Mouse (Mus musculus) layer of hippocampus, adult 18-20 months (tissue): ENCODE results near the gene Pld2. TPM values are rescaled to one million over a fixed set of nuclear protein-coding genes. Genes with fewer than 3 reads are reported as not detected.
A peak's percentile ranks its signal among the peaks of the same experiment; 100 is the strongest.
"Not testable (repeated sequence)": the region's sequence is repeated elsewhere in the genome, so short reads cannot be mapped to it uniquely, and the experiment has no call there.

ENCODE experiments used
- DNase-seq, 2 experiments: peaks; one replicate each; pipeline ENCODE4 v3.0.0; 2022; ENCODE audit warnings: low spot score in 2 of 2
- long read RNA-seq: library from polyadenylated mRNA; stranded (forward); transcript quantifications from one replicate; pipeline ENCODE4 v2.0.0, GENCODE M21; 2021
- total RNA-seq, 2 experiments: library from RNA; stranded (reverse); gene quantifications; 2 replicates each; pipeline ENCODE4 v1.2.3; 2021

The Pld2 gene
- 10 to 100 TPM; 16.7 to 17.8 TPM for total RNA-seq
- long read RNA-seq, transcript Pld2-201 (25 exons, 3,659 nt), result major isoform, 8 of 20 reads
- long read RNA-seq, partial matches to known transcripts, result 3 of 20 reads
- long read RNA-seq, other reads (novel, unspliced or antisense), result 9 of 20 reads

GRCm38 (mm10) chr11:70539877-70540587 lies at the start of gene Pld2:
Gene Pld2 (plus strand): TSS chr11:70540064.
- DNase-seq, result peak; percentile 46 to 77

GRCm38 (mm10) chr11:70499566-70500475 lies 40.0 kb upstream of the Pld2 start:
- DNase-seq, result no peak

- DNase-seq, result no peak
These were observed 39.4 kb upstream of the Pld2 start for GRCm38 (mm10) chr11:70500476-70500812.

GRCm38 (mm10) chr11:70502018-70502417 lies 37.8 kb upstream of the Pld2 start:
- DNase-seq, result no peak

GRCm38 (mm10) chr11:70504970-70505369 lies 34.9 kb upstream of the Pld2 start, which contains the start of gene Tm4sf5:
Gene Tm4sf5 (plus strand): TSS chr11:70505244.
- DNase-seq, result no peak

- peak in 1 of 2 experiments; percentile 58 for DNase-seq
These were observed 33.5 kb upstream of the Pld2 start for GRCm38 (mm10) chr11:70506385-70506784.

GRCm38 (mm10) chr11:70506962-70507515 lies 32.8 kb upstream of the Pld2 start:
- no peak for DNase-seq

GRCm38 (mm10) chr11:70509753-70510564 lies 29.9 kb upstream of the Pld2 start:
- peak in 1 of 2 experiments; percentile 59 for DNase-seq

GRCm38 (mm10) chr11:70511242-70511641 lies 28.6 kb upstream of the Pld2 start:
- DNase-seq, result no peak

- no peak for DNase-seq
These were observed 28.0 kb upstream of the Pld2 start for GRCm38 (mm10) chr11:70511825-70512224.

- no peak for DNase-seq
These were observed 27.0 kb upstream of the Pld2 start for GRCm38 (mm10) chr11:70512709-70513342.

GRCm38 (mm10) chr11:70513520-70513919 lies 26.3 kb upstream of the Pld2 start:
- no peak for DNase-seq

GRCm38 (mm10) chr11:70514288-70514687 lies 25.6 kb upstream of the Pld2 start, which contains the start of gene Vmo1:
Gene Vmo1 (minus strand): TSS chr11:70514616.
- no peak for DNase-seq

- DNase-seq, result peak in 1 of 2 experiments; percentile 56
These were observed 23.5 kb upstream of the Pld2 start for GRCm38 (mm10) chr11:70516352-70516751.

GRCm38 (mm10) chr11:70518436-70518835 lies 21.4 kb upstream of the Pld2 start:
- no peak for DNase-seq

GRCm38 (mm10) chr11:70518923-70519322 lies 20.9 kb upstream of the Pld2 start, which contains the start of gene Gltpd2:
Gene Gltpd2 (plus strand): TSS chr11:70519196.
- no peak for DNase-seq

GRCm38 (mm10) chr11:70520178-70520769 lies 19.6 kb upstream of the Pld2 start:
- DNase-seq, result no peak

GRCm38 (mm10) chr11:70523306-70523989 lies 16.4 kb upstream of the Pld2 start:
- DNase-seq, result not testable (repeated sequence)

- DNase-seq, result no peak
These were observed 15.1 kb upstream of the Pld2 start for GRCm38 (mm10) chr11:70524782-70525181.
